Mouse (Mus musculus): Measurements from ENCODE around the gene Il15. TPM values are rescaled to one million over a fixed set of nuclear protein-coding genes. Genes with fewer than 3 reads are reported as not detected.
A peak's percentile ranks its signal among the peaks of the same experiment; 100 is the strongest.

Gene Il15
- polyA plus RNA-seq, 1 experiment: 5.0 TPM

GRCm38 (mm10) chr8:82402261-82402685 is 749 bp downstream of the Il15 start:
- no peaks in the 10 kb centered on the region; the same call in 1 of the 2 replicates for H3K4me1 ChIP-seq (ENCODE audit: control insufficient read depth, insufficient read depth, insufficient read length)
- no peaks in the 10 kb centered on the region for H3K27me3 ChIP-seq (ENCODE audit: control insufficient read depth, insufficient read depth, low read length)
- peak overlapping the region; percentile 79 for H3K4me3 ChIP-seq (ENCODE audit: extremely low read depth, insufficient read depth, insufficient read length)
- TF ChIP-seq CTCF (IDR thresholded peaks at IDR 0.05; ENCODE audit: extremely low read depth, insufficient read depth, insufficient read length, insufficient replicate concordance): no peak
- no peak for TF ChIP-seq POLR2A (IDR thresholded peaks at IDR 0.05; ENCODE audit: low read depth, low read length)
- WGBS: 0% methylated on average over 13 of the region's 13 CpGs
- peak overlapping the region; percentile 68 for H3K27ac ChIP-seq (ENCODE audit: insufficient read depth, low read length)
- H3K36me3 ChIP-seq (ENCODE audit: control insufficient read depth, insufficient read depth, low read length): no peaks in the 10 kb centered on the region
- no peak for DNase-seq (ENCODE audit: low read depth in 1 of 2, low spot score in 2 of 2)

DNA sequence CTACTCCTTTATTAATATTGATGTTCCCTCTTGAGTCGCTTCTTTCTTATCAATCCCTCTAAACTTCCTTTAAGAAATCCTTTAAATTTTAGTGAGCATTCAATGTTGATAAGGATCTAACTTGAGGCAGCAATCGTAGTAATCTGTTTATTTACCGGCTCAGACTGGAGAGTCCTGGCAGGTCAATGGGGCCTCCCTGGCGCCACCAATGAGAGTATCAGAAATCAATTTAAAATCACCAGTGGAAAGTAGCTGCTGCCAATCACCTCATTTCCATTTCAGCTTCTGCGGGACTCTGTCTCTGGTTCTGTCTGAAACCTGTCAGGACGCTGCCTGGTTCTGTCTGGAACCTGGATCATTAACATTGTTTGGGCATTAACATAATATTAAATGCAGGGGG is 1.5 kb downstream of the Il15 start:
- Histone ChIP-seq H3K4me3 (ENCODE audit: extremely low read depth, insufficient read depth, insufficient read length) (peak overlapping the region; percentile 15; the same call in 1 of the 2 replicates), H3K27ac (ENCODE audit: insufficient read depth, low read length) (no peak overlapping the region), H3K4me1 (ENCODE audit: control insufficient read depth, insufficient read depth, insufficient read length) (no peaks in the 10 kb centered on the region; the same call in 1 of the 2 replicates), H3K27me3 (ENCODE audit: control insufficient read depth, insufficient read depth, low read length) (no peaks in the 10 kb centered on the region), H3K36me3 (ENCODE audit: control insufficient read depth, insufficient read depth, low read length) (no peaks in the 10 kb centered on the region)
- TF ChIP-seq POLR2A (IDR thresholded peaks at IDR 0.05; ENCODE audit: low read depth, low read length): no peak
- no peak for TF ChIP-seq CTCF (IDR thresholded peaks at IDR 0.05; ENCODE audit: extremely low read depth, insufficient read depth, insufficient read length, insufficient replicate concordance)
- DNase-seq (ENCODE audit: low read depth in 1 of 2, low spot score in 2 of 2): no peak
- WGBS: 8% methylated on average over 6 of the region's 6 CpGs

- TF ChIP-seq POLR2A (IDR thresholded peaks at IDR 0.05; ENCODE audit: low read depth, low read length): no peak
- no peak for TF ChIP-seq CTCF (IDR thresholded peaks at IDR 0.05; ENCODE audit: extremely low read depth, insufficient read depth, insufficient read length, insufficient replicate concordance)
- 14% methylated on average over 2 of the region's 2 CpGs for WGBS
- no peaks in the 10 kb centered on the region for H3K36me3 ChIP-seq (ENCODE audit: control insufficient read depth, insufficient read depth, low read length)
- no peaks in the 10 kb centered on the region; the same call in 1 of the 2 replicates for H3K4me1 ChIP-seq (ENCODE audit: control insufficient read depth, insufficient read depth, insufficient read length)
- DNase-seq (ENCODE audit: low read depth in 1 of 2, low spot score in 2 of 2): no peak
- no peak overlapping the region for H3K27ac ChIP-seq (ENCODE audit: insufficient read depth, low read length)
- H3K4me3 ChIP-seq (ENCODE audit: extremely low read depth, insufficient read depth, insufficient read length): no peak overlapping the region
- no peaks in the 10 kb centered on the region for H3K27me3 ChIP-seq (ENCODE audit: control insufficient read depth, insufficient read depth, low read length)
Observed at GRCm38 (mm10) chr8:82401059-82401458, 2.0 kb downstream of the Il15 start.

- no peak overlapping the region for H3K27ac ChIP-seq (ENCODE audit: insufficient read depth, low read length)
- no peaks in the 10 kb centered on the region for H3K36me3 ChIP-seq (ENCODE audit: control insufficient read depth, insufficient read depth, low read length)
- 2% methylated on average over 2 of the region's 2 CpGs for whole genome bisulfite sequencing
- H3K27me3 ChIP-seq (ENCODE audit: control insufficient read depth, insufficient read depth, low read length): no peaks in the 10 kb centered on the region
- DNase-seq (ENCODE audit: low read depth in 1 of 2, low spot score in 2 of 2): no peak
- H3K4me1 ChIP-seq (ENCODE audit: control insufficient read depth, insufficient read depth, insufficient read length): no peaks in the 10 kb centered on the region; the same call in 1 of the 2 replicates
- H3K4me3 ChIP-seq (ENCODE audit: extremely low read depth, insufficient read depth, insufficient read length): no peak overlapping the region
- TF ChIP-seq CTCF (IDR thresholded peaks at IDR 0.05; ENCODE audit: extremely low read depth, insufficient read depth, insufficient read length, insufficient replicate concordance) (no peak), POLR2A (IDR thresholded peaks at IDR 0.05; ENCODE audit: low read depth, low read length) (no peak)
Observed at GRCm38 (mm10) chr8:82400376-82400775, 2.6 kb downstream of the Il15 start.

DNA sequence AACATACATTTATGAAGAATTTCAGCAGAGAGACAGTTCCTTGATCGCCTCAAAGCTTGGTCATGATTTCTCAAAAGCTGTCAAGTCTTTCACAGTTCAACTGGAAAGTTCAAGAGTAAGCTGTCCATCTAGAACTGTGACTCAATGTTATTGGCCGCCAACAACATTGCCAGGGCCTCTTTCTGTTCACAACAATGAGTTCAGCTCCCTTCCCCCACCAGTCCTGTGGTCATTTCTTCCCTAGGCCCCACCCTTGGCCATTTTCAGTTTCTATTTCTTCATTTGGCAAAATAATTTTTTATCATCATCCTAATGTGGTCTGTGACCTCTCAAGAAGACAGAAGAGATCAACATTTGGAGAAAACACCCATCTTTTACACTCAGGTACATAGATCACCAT is 4.5 kb downstream of the Il15 start:
- WGBS: 73% methylated on average over 2 of the region's 2 CpGs
- DNase-seq (ENCODE audit: low read depth in 1 of 2, low spot score in 2 of 2): no peak
- TF ChIP-seq CTCF (IDR thresholded peaks at IDR 0.05; ENCODE audit: extremely low read depth, insufficient read depth, insufficient read length, insufficient replicate concordance): no peak
- TF ChIP-seq POLR2A (IDR thresholded peaks at IDR 0.05; ENCODE audit: low read depth, low read length): no peak

DNA sequence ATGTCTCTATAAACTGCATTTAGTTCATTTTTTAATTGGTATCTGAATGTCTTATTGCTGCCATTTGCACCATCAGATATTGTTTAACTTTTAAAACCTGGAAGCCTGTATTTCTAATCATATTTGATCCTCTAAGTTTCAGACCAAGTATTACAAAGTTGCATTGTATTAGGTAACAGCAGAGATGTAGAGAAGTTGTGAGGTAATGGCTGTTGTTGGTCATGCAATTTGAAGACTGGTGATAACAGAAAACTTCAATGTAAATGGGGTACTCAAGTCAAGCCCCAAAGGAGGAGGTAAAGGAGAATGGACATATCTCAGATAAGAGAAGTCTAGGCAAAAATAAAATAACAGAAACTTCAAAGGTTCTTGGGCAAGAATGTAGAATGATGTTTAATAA is 11.8 kb downstream of the Il15 start:
- Histone ChIP-seq H3K27me3 (ENCODE audit: control insufficient read depth, insufficient read depth, low read length) (no peaks in the 10 kb centered on the region), H3K36me3 (ENCODE audit: control insufficient read depth, insufficient read depth, low read length) (no peaks in the 10 kb centered on the region), H3K27ac (ENCODE audit: insufficient read depth, low read length) (no peak overlapping the region), H3K4me1 (ENCODE audit: control insufficient read depth, insufficient read depth, insufficient read length) (no peaks in the 10 kb centered on the region; the same call in 1 of the 2 replicates), H3K4me3 (ENCODE audit: extremely low read depth, insufficient read depth, insufficient read length) (no peak overlapping the region)
- no peak for DNase-seq (ENCODE audit: low read depth in 1 of 2, low spot score in 2 of 2)
- TF ChIP-seq POLR2A (IDR thresholded peaks at IDR 0.05; ENCODE audit: low read depth, low read length): no peak
- TF ChIP-seq CTCF (IDR thresholded peaks at IDR 0.05; ENCODE audit: extremely low read depth, insufficient read depth, insufficient read length, insufficient replicate concordance): no peak

More for the DNA sequence above, 4.5 kb downstream of the Il15 start:
- Histone ChIP-seq H3K36me3 (ENCODE audit: control insufficient read depth, insufficient read depth, low read length) (no peaks in the 10 kb centered on the region), H3K27ac (ENCODE audit: insufficient read depth, low read length) (no peak overlapping the region), H3K4me3 (ENCODE audit: extremely low read depth, insufficient read depth, insufficient read length) (no peak overlapping the region), H3K27me3 (ENCODE audit: control insufficient read depth, insufficient read depth, low read length) (no peaks in the 10 kb centered on the region), H3K4me1 (ENCODE audit: control insufficient read depth, insufficient read depth, insufficient read length) (no peaks in the 10 kb centered on the region; the same call in 1 of the 2 replicates)

GRCm38 (mm10) chr8:82388356-82388902 is 14.6 kb downstream of the Il15 start:
- DNase-seq (ENCODE audit: low read depth in 1 of 2, low spot score in 2 of 2): no peak
- TF ChIP-seq POLR2A (IDR thresholded peaks at IDR 0.05; ENCODE audit: low read depth, low read length): no peak
- no peak for TF ChIP-seq CTCF (IDR thresholded peaks at IDR 0.05; ENCODE audit: extremely low read depth, insufficient read depth, insufficient read length, insufficient replicate concordance)
- Histone ChIP-seq H3K27ac (ENCODE audit: insufficient read depth, low read length) (no peak overlapping the region), H3K36me3 (ENCODE audit: control insufficient read depth, insufficient read depth, low read length) (no peaks in the 10 kb centered on the region), H3K27me3 (ENCODE audit: control insufficient read depth, insufficient read depth, low read length) (no peaks in the 10 kb centered on the region), H3K4me1 (ENCODE audit: control insufficient read depth, insufficient read depth, insufficient read length) (no peaks in the 10 kb centered on the region; the same call in none of the 2 replicates), H3K4me3 (ENCODE audit: extremely low read depth, insufficient read depth, insufficient read length) (no peak overlapping the region)
- WGBS: 91% methylated on average over 1 of the region's 1 CpGs

All from spleen, adult 2 months (tissue).